Mouse (Mus musculus) limb, embryonic 15.5 days (tissue): ENCODE results near the gene Sptbn4. TPM values are rescaled to one million over a fixed set of nuclear protein-coding genes. Genes with fewer than 3 reads are reported as not detected.

Experiments
- ATAC-seq: fragments of 200-750 bp; cut with Nextera tagmentation; 2 replicates; pipeline ENCODE4 v1.8.0; 2017; ENCODE audit warnings: low read depth, moderate TSS enrichment; ENCODE audit not compliant: insufficient number of reproducible peaks, low FRiP score, low TSS enrichment
- H3K27ac ChIP-seq: fragments of 300-500 bp; sonication (generic); 2 replicates; pipeline ENCODE4 v1.5.1; 2015; ENCODE audit warnings: moderate library complexity, mild to moderate bottlenecking, inconsistent platforms
- H3K27me3 ChIP-seq: fragments of 300-500 bp; sonication (generic); 2 replicates; pipeline ENCODE4 v1.6.1; 2015; ENCODE audit warnings: inconsistent platforms
- H3K36me3 ChIP-seq: fragments of 300-500 bp; sonication (generic); 2 replicates; pipeline ENCODE4 v1.6.1; 2015; ENCODE audit warnings: inconsistent platforms
- H3K4me1 ChIP-seq: fragments of 300-500 bp; sonication (generic); 2 replicates; pipeline ENCODE4 v1.6.1; 2015; ENCODE audit warnings: inconsistent platforms
- H3K4me2 ChIP-seq: fragments of 300-500 bp; sonication (generic); 2 replicates; pipeline ENCODE4 v1.6.1; 2015; ENCODE audit warnings: mild to moderate bottlenecking, inconsistent platforms
- H3K4me3 ChIP-seq: fragments of 300-500 bp; sonication (generic); 2 replicates; pipeline ENCODE4 v1.5.1; 2015; ENCODE audit warnings: mild to moderate bottlenecking, inconsistent platforms
- H3K9ac ChIP-seq: fragments of 300-500 bp; sonication (generic); 2 replicates; pipeline ENCODE4 v1.6.1; 2015; ENCODE audit warnings: inconsistent platforms
- H3K9me3 ChIP-seq: fragments of 300-500 bp; sonication (generic); 2 replicates; pipeline ENCODE4 v1.6.1; 2016; ENCODE audit warnings: inconsistent platforms
- WGBS: fragments of 180-500 bp; shearing (Covaris S2); methylation state at CpG from one replicate; pipeline ENCODE4 v1.1.7; 2015; 5-methylcytosine and 5-hydroxymethylcytosine counted together
- polyA plus RNA-seq: library from polyadenylated mRNA; unstranded; fragments of >200 nt; fragmentation: Nextera tagmentation; extraction: Ambion mirVana; gene quantifications from 2 replicates; pipeline ENCODE4 v1.2.1, GENCODE M21; 2015

The Sptbn4 gene
- polyA plus RNA-seq, 1 experiment from 2014 or later, result 0.23 TPM

DNA sequence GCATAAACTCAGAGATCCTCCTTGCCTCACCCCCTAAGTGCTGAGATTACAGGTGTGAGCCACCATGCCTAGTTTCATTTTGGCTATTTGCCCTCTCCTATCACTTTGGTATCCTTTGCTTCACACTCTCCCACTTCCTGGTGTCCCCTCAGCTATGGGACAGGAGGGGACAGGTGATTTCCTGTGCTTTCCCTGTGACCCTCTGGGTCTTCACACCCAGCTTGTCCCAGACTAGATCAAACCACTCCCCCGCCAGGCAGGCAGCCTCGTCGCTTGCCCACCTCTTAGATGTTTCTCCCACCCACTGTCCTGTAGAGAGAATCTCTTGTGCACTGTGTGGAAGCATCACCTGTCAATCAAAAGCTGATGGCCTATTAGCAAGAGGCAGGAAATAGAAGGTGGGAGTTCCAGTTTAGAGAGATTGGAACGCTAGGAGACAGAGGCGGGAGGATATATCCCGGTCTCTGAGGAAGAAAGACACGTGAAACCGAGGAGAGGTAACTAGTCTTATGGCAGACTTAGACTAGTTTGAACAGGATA, 136.4 kb downstream of the Sptbn4 start:
- WGBS, result 37% methylated on average over 8 of the region's 8 CpGs
- peaks cover 7% of the 10 kb centered on the region; the same call in 1 of the 2 replicates for H3K27me3 ChIP-seq
- H3K9ac ChIP-seq, result no peak overlapping the region
- H3K9me3 ChIP-seq, result no peaks in the 10 kb centered on the region
- ATAC-seq, result no peak
- H3K36me3 ChIP-seq, result peaks cover 20% of the 10 kb centered on the region
- H3K4me3 ChIP-seq, result no peak overlapping the region
- H3K27ac ChIP-seq, result no peak overlapping the region
- H3K4me1 ChIP-seq, result peaks cover 16% of the 10 kb centered on the region
- no peak overlapping the region for H3K4me2 ChIP-seq

DNA sequence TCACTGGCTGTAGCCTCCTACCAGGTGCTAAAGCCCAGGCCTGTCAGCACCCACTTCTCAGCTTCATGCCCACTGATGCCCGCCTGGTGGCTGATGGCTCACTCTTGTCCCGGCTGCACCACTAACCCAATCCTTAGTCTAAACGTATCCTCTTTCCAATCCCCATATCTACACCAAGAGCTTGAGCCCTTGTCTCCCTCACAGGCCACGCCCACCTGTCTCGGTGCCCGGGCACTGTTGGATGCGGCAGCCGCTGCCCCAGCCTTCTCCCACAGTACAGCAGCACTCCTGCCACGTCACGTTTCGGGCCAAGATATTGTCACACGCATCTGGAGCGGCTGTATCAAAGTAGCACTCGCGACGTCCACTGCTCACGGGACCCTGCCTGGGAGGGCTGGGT, 137.2 kb downstream of the Sptbn4 start:
- no peak for ATAC-seq
- Histone ChIP-seq H3K27ac (no peak overlapping the region), H3K9ac (no peak overlapping the region), H3K4me3 (no peak overlapping the region), H3K27me3 (peaks cover 7% of the 10 kb centered on the region; the same call in 1 of the 2 replicates), H3K36me3 (peaks cover 26% of the 10 kb centered on the region), H3K4me2 (peak overlapping the region; percentile 22), H3K9me3 (no peaks in the 10 kb centered on the region), H3K4me1 (peaks cover 16% of the 10 kb centered on the region)
- WGBS, result 10% methylated on average over 17 of the region's 17 CpGs

DNA sequence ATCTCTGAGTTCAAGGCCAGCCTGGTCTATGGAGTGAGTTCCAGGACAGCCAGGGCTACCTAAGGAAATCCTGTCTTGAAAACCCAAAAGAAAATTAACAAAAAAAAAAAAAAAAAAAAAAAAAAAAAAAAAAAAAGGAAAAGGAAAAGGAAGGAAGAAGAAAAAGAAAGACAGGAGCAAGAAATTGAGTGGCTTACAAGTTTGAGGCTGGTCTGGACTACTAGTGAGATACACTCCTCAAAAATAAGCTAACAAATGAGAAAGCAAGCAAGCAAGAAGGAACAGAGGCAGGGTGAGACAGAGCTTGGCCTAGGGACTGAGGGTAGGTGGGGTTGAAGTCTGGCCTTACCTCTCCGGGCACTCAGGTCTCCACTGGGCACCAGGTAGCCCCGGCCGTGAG, 137.7 kb downstream of the Sptbn4 start:
- Histone ChIP-seq H3K4me2 (no peak overlapping the region), H3K9ac (no peak overlapping the region), H3K4me1 (peaks cover 16% of the 10 kb centered on the region), H3K36me3 (peaks cover 29% of the 10 kb centered on the region), H3K4me3 (no peak overlapping the region), H3K9me3 (no peaks in the 10 kb centered on the region), H3K27me3 (peaks cover 7% of the 10 kb centered on the region; the same call in 1 of the 2 replicates), H3K27ac (no peak overlapping the region)
- WGBS, result 63% methylated on average over 3 of the region's 3 CpGs
- ATAC-seq, result no peak

DNA sequence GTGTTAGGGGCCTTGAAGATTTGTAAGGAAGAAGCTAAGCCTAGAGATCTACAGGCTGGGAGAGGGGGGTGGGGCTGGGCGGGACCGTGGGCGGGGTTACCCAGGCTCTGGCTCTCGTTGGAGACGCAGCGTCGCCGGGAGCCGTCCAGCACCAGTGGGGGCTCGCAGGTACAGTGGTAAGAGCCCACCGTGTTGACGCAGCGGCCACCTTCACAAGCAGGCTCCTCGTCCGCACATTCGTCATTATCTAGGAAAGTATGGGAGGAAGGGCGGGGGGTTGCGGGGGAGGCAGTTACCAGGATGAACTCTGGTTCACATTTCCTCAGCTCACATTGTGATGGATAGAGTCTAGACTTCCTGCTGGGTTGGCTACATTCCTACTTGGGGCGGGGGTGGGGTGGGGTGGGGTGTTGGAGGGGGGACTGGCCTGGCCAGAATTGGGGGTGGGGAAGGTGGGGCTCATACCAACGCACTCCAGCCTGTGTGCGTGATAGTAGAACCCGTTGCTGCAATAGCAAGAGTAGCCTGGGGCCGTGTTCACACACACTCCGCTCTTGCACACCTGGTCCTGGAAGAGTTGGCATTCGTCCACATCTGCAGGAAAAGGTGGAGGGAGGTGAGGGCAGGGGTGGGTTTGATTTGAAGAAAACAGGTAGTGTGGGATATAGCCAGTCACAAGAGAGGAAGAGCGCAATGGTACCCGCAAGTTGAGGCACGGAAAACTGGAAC, 138.5 kb downstream of the Sptbn4 start:
- Histone ChIP-seq H3K36me3 (peaks cover 23% of the 10 kb centered on the region), H3K27ac (0 out of 2 replicates have a peak overlapping the region, but pooled peaks have one; percentile 27), H3K4me1 (peaks cover 16% of the 10 kb centered on the region), H3K27me3 (peaks cover 7% of the 10 kb centered on the region; the same call in 1 of the 2 replicates), H3K9ac (no peak overlapping the region), H3K4me2 (peak overlapping the region; percentile 52), H3K9me3 (no peaks in the 10 kb centered on the region), H3K4me3 (peak overlapping the region; percentile 33)
- WGBS, result 9% methylated on average over 28 of the region's 28 CpGs
- 0 out of 2 replicates have a peak, but pooled peaks have one; percentile 36 for ATAC-seq

DNA sequence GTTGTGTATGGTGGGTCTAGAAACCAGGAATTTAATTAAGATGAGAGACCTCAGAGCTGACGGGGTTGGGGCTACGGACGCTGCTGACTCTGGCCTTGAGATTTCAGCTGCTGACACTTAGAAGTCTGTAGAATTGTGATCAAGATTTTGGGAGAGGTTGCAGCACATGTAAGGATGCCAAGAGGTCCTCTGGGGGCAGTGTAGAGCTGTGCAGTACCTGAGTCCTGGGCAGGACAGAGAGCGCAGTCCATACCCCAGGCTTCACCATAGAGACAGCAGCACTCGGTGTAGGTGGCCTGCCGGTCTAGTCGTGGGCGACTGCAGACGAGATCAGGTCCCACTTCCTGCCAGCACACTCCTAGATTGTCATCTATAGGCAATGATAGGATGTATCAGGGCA, 139.9 kb downstream of the Sptbn4 start:
- ATAC-seq, result no peak
- Histone ChIP-seq H3K4me2 (no peak overlapping the region), H3K36me3 (peaks cover 9% of the 10 kb centered on the region; the same call in 1 of the 2 replicates), H3K4me3 (no peak overlapping the region), H3K27me3 (peaks cover 7% of the 10 kb centered on the region; the same call in 1 of the 2 replicates), H3K9me3 (no peaks in the 10 kb centered on the region), H3K4me1 (peaks cover 16% of the 10 kb centered on the region), H3K27ac (no peak overlapping the region), H3K9ac (no peak overlapping the region)
- WGBS, result 69% methylated on average over 9 of the region's 9 CpGs

Other genes with a start within 250 kb of the Sptbn4 start
- 11.6 and 12.1 TPM in 2 replicates for gene Itpkc, start 219.0 kb downstream of the Sptbn4 start, polyA plus RNA-seq
- gene Coq8b, start 214.7 kb downstream of the Sptbn4 start, polyA plus RNA-seq, result 21.0 and 22.3 TPM in 2 replicates
- 38.9 and 41.7 TPM in 2 replicates for gene Numbl, start 189.3 kb downstream of the Sptbn4 start, polyA plus RNA-seq
- gene Ltbp4, start 110.0 kb downstream of the Sptbn4 start, polyA plus RNA-seq, result 66.0 and 74.2 TPM in 2 replicates
- 33.6 and 36.4 TPM in 2 replicates for gene Shkbp1, start 91.7 kb downstream of the Sptbn4 start, polyA plus RNA-seq
- 0.31 and 0.67 TPM in 2 replicates for gene Gm20479, start 90.3 kb downstream of the Sptbn4 start, polyA plus RNA-seq
- 57.5 and 59.8 TPM in 2 replicates for gene Blvrb, start 292 bp upstream of the Sptbn4 start, polyA plus RNA-seq
- gene Sertad3, start 26.1 kb upstream of the Sptbn4 start, polyA plus RNA-seq, result 38.2 and 38.3 TPM in 2 replicates
- 44.6 and 47.0 TPM in 2 replicates for gene Sertad1, start 39.2 kb upstream of the Sptbn4 start, polyA plus RNA-seq
- gene Prx, start 51.6 kb upstream of the Sptbn4 start, polyA plus RNA-seq, result 5.2 and 6.5 TPM in 2 replicates
- 0.65 and 0.68 TPM in 2 replicates for gene Hipk4, start 75.6 kb upstream of the Sptbn4 start, polyA plus RNA-seq
- 134 and 140 TPM in 2 replicates for gene Pld3, start 105.5 kb upstream of the Sptbn4 start, polyA plus RNA-seq
- 32.9 and 39.3 TPM in 2 replicates for gene 2310022A10Rik, start 105.5 kb upstream of the Sptbn4 start, polyA plus RNA-seq
- gene Akt2, start 143.9 kb upstream of the Sptbn4 start, polyA plus RNA-seq, result 108 and 127 TPM in 2 replicates
- 0.20 TPM in 1 of 2 replicates, not detected in the other for gene Ttc9b, start 206.2 kb upstream of the Sptbn4 start, polyA plus RNA-seq
- 5.8 and 9.0 TPM in 2 replicates for gene Map3k10, start 226.9 kb upstream of the Sptbn4 start, polyA plus RNA-seq
- 2.8 and 3.2 TPM in 2 replicates for gene Zfp607b, start 241.7 kb upstream of the Sptbn4 start, polyA plus RNA-seq